Mouse (Mus musculus): Measurements from ENCODE around the gene Htra3. TPM values are rescaled to one million over a fixed set of nuclear protein-coding genes. Genes with fewer than 3 reads are reported as not detected.

Gene Htra3
- polyA plus RNA-seq, 1 experiment: not detected

GRCm38 (mm10) chr5:35686336-35686735 lies 6.8 kb upstream of the Htra3 start:
- no peaks in the 10 kb centered on the region for H3K27me3 ChIP-seq (ENCODE audit: control insufficient read depth)
- H3K4me1 ChIP-seq (ENCODE audit: control insufficient read depth): no peaks in the 10 kb centered on the region
- H3K9me3 ChIP-seq (ENCODE audit: control insufficient read depth, low read length): no peaks in the 10 kb centered on the region
- TF ChIP-seq TAL1 (IDR thresholded peaks at IDR 0.05; ENCODE audit: low read length): no peak
- no peak for TF ChIP-seq GATA1 (IDR thresholded peaks at IDR 0.05; ENCODE audit: low read length)
- no peaks in the 10 kb centered on the region for H3K36me3 ChIP-seq (ENCODE audit: control insufficient read depth)
- no peak overlapping the region for H3K4me3 ChIP-seq (replicated peaks)

- no peak for TF ChIP-seq TAL1 (IDR thresholded peaks at IDR 0.05; ENCODE audit: low read length)
- TF ChIP-seq GATA1 (IDR thresholded peaks at IDR 0.05; ENCODE audit: low read length): no peak
- H3K4me1 ChIP-seq (ENCODE audit: control insufficient read depth): no peaks in the 10 kb centered on the region
- no peaks in the 10 kb centered on the region for H3K36me3 ChIP-seq (ENCODE audit: control insufficient read depth)
- H3K4me3 ChIP-seq (replicated peaks): no peak overlapping the region
- no peaks in the 10 kb centered on the region for H3K9me3 ChIP-seq (ENCODE audit: control insufficient read depth, low read length)
- H3K27me3 ChIP-seq (ENCODE audit: control insufficient read depth): peaks cover 2% of the 10 kb centered on the region
Measured at GRCm38 (mm10) chr5:35685079-35685478, 5.5 kb upstream of the Htra3 start.

GRCm38 (mm10) chr5:35680958-35681357 lies 1.4 kb upstream of the Htra3 start:
- no peaks in the 10 kb centered on the region for H3K9me3 ChIP-seq (ENCODE audit: control insufficient read depth, low read length)
- no peak overlapping the region for H3K4me3 ChIP-seq (replicated peaks)
- no peaks in the 10 kb centered on the region for H3K36me3 ChIP-seq (ENCODE audit: control insufficient read depth)
- H3K4me1 ChIP-seq (ENCODE audit: control insufficient read depth): no peaks in the 10 kb centered on the region
- no peak for TF ChIP-seq TAL1 (IDR thresholded peaks at IDR 0.05; ENCODE audit: low read length)
- no peak for TF ChIP-seq GATA1 (IDR thresholded peaks at IDR 0.05; ENCODE audit: low read length)
- H3K27me3 ChIP-seq (ENCODE audit: control insufficient read depth): peaks cover 32% of the 10 kb centered on the region

GRCm38 (mm10) chr5:35676964-35677363 lies 2.6 kb downstream of the Htra3 start:
- TF ChIP-seq TAL1 (IDR thresholded peaks at IDR 0.05; ENCODE audit: low read length): no peak
- H3K9me3 ChIP-seq (ENCODE audit: control insufficient read depth, low read length): no peaks in the 10 kb centered on the region
- peaks cover 32% of the 10 kb centered on the region for H3K27me3 ChIP-seq (ENCODE audit: control insufficient read depth)
- H3K4me1 ChIP-seq (ENCODE audit: control insufficient read depth): no peaks in the 10 kb centered on the region
- H3K4me3 ChIP-seq (replicated peaks): no peak overlapping the region
- no peaks in the 10 kb centered on the region for H3K36me3 ChIP-seq (ENCODE audit: control insufficient read depth)

- TF ChIP-seq TAL1 (IDR thresholded peaks at IDR 0.05; ENCODE audit: low read length) (no peak), GATA1 (IDR thresholded peaks at IDR 0.05; ENCODE audit: low read length) (no peak)
Measured at GRCm38 (mm10) chr5:35674081-35674555, 5.5 kb downstream of the Htra3 start.

GRCm38 (mm10) chr5:35673086-35673485 lies 6.5 kb downstream of the Htra3 start:
- H3K9me3 ChIP-seq (ENCODE audit: control insufficient read depth, low read length): no peaks in the 10 kb centered on the region
- no peak overlapping the region for H3K4me3 ChIP-seq (replicated peaks)
- TF ChIP-seq TAL1 (IDR thresholded peaks at IDR 0.05; ENCODE audit: low read length) (no peak), GATA1 (IDR thresholded peaks at IDR 0.05; ENCODE audit: low read length) (no peak)
- H3K36me3 ChIP-seq (ENCODE audit: control insufficient read depth): no peaks in the 10 kb centered on the region
- H3K27me3 ChIP-seq (ENCODE audit: control insufficient read depth): peaks cover 9% of the 10 kb centered on the region
- no peaks in the 10 kb centered on the region for H3K4me1 ChIP-seq (ENCODE audit: control insufficient read depth)

More at GRCm38 (mm10) chr5:35674081-35674555, 5.5 kb downstream of the Htra3 start:
- Histone ChIP-seq H3K4me3 (replicated peaks) (no peak overlapping the region), H3K36me3 (ENCODE audit: control insufficient read depth) (no peaks in the 10 kb centered on the region), H3K9me3 (ENCODE audit: control insufficient read depth, low read length) (no peaks in the 10 kb centered on the region), H3K4me1 (ENCODE audit: control insufficient read depth) (no peaks in the 10 kb centered on the region), H3K27me3 (ENCODE audit: control insufficient read depth) (peaks cover 20% of the 10 kb centered on the region)

- H3K27me3 ChIP-seq (ENCODE audit: control insufficient read depth): peaks cover 4% of the 10 kb centered on the region; the same call in 1 of the 2 replicates
- H3K4me3 ChIP-seq (replicated peaks): no peak overlapping the region
- no peaks in the 10 kb centered on the region for H3K4me1 ChIP-seq (ENCODE audit: control insufficient read depth)
- H3K36me3 ChIP-seq (ENCODE audit: control insufficient read depth): no peaks in the 10 kb centered on the region
- no peaks in the 10 kb centered on the region for H3K9me3 ChIP-seq (ENCODE audit: control insufficient read depth, low read length)
- no peak for TF ChIP-seq TAL1 (IDR thresholded peaks at IDR 0.05; ENCODE audit: low read length)
- no peak for TF ChIP-seq GATA1 (IDR thresholded peaks at IDR 0.05; ENCODE audit: low read length)
Measured at GRCm38 (mm10) chr5:35672581-35672980, 7.0 kb downstream of the Htra3 start.

GRCm38 (mm10) chr5:35671474-35671891 lies 8.1 kb downstream of the Htra3 start:
- no peaks in the 10 kb centered on the region for H3K36me3 ChIP-seq (ENCODE audit: control insufficient read depth)
- no peaks in the 10 kb centered on the region for H3K9me3 ChIP-seq (ENCODE audit: control insufficient read depth, low read length)
- no peaks in the 10 kb centered on the region for H3K27me3 ChIP-seq (ENCODE audit: control insufficient read depth)
- TF ChIP-seq TAL1 (IDR thresholded peaks at IDR 0.05; ENCODE audit: low read length) (no peak), GATA1 (IDR thresholded peaks at IDR 0.05; ENCODE audit: low read length) (no peak)
- no peaks in the 10 kb centered on the region for H3K4me1 ChIP-seq (ENCODE audit: control insufficient read depth)
- H3K4me3 ChIP-seq (replicated peaks): no peak overlapping the region

GRCm38 (mm10) chr5:35670412-35670801 lies 9.2 kb downstream of the Htra3 start:
- TF ChIP-seq TAL1 (IDR thresholded peaks at IDR 0.05; ENCODE audit: low read length) (no peak), GATA1 (IDR thresholded peaks at IDR 0.05; ENCODE audit: low read length) (no peak)
- H3K4me3 ChIP-seq (replicated peaks): no peak overlapping the region
- H3K4me1 ChIP-seq (ENCODE audit: control insufficient read depth): no peaks in the 10 kb centered on the region

More at GRCm38 (mm10) chr5:35670412-35670801, 9.2 kb downstream of the Htra3 start:
- no peaks in the 10 kb centered on the region for H3K27me3 ChIP-seq (ENCODE audit: control insufficient read depth)
- H3K36me3 ChIP-seq (ENCODE audit: control insufficient read depth): no peaks in the 10 kb centered on the region
- H3K9me3 ChIP-seq (ENCODE audit: control insufficient read depth, low read length): no peaks in the 10 kb centered on the region
